Mouse (Mus musculus): ENCODE data around the gene 5730522E02Rik. TPM values are rescaled to one million over a fixed set of nuclear protein-coding genes. Genes with fewer than 3 reads are reported as not detected.

The 5730522E02Rik gene
- polyA plus RNA-seq, 1 experiment: 0.25 TPM

GRCm38 (mm10) chr11:25838451-25838850, 372.1 kb downstream of the 5730522E02Rik start:
- Histone ChIP-seq H3K27ac (ENCODE audit: control insufficient read depth, insufficient read depth, low read depth, low read length) (no peak overlapping the region), H3K4me3 (ENCODE audit: control insufficient read depth, low read depth, low read length) (no peak overlapping the region), H3K36me3 (ENCODE audit: control insufficient read depth, insufficient read depth, low read length) (no peaks in the 10 kb centered on the region), H3K4me1 (ENCODE audit: control insufficient read depth, insufficient read depth, low read length) (no peaks in the 10 kb centered on the region), H3K27me3 (ENCODE audit: control insufficient read depth, insufficient read depth, low read length) (no peaks in the 10 kb centered on the region)
- no peak for TF ChIP-seq POLR2A (IDR thresholded peaks at IDR 0.05; ENCODE audit: control insufficient read depth, low read depth, low read length)
- TF ChIP-seq CTCF (IDR thresholded peaks at IDR 0.05; ENCODE audit: control insufficient read depth, insufficient read depth, insufficient replicate concordance, low read depth, low read length): no peak

- H3K27me3 ChIP-seq (ENCODE audit: control insufficient read depth, insufficient read depth, low read length): no peaks in the 10 kb centered on the region
- TF ChIP-seq CTCF (IDR thresholded peaks at IDR 0.05; ENCODE audit: control insufficient read depth, insufficient read depth, insufficient replicate concordance, low read depth, low read length) (no peak), POLR2A (IDR thresholded peaks at IDR 0.05; ENCODE audit: control insufficient read depth, low read depth, low read length) (no peak)
- no peaks in the 10 kb centered on the region for H3K36me3 ChIP-seq (ENCODE audit: control insufficient read depth, insufficient read depth, low read length)
- H3K4me3 ChIP-seq (ENCODE audit: control insufficient read depth, low read depth, low read length): no peak overlapping the region
- no peaks in the 10 kb centered on the region for H3K4me1 ChIP-seq (ENCODE audit: control insufficient read depth, insufficient read depth, low read length)
- H3K27ac ChIP-seq (ENCODE audit: control insufficient read depth, insufficient read depth, low read depth, low read length): no peak overlapping the region
Measured at GRCm38 (mm10) chr11:25819789-25820188, 390.8 kb downstream of the 5730522E02Rik start.

- Histone ChIP-seq H3K4me3 (ENCODE audit: control insufficient read depth, low read depth, low read length) (no peak overlapping the region), H3K36me3 (ENCODE audit: control insufficient read depth, insufficient read depth, low read length) (no peaks in the 10 kb centered on the region), H3K4me1 (ENCODE audit: control insufficient read depth, insufficient read depth, low read length) (no peaks in the 10 kb centered on the region), H3K27ac (ENCODE audit: control insufficient read depth, insufficient read depth, low read depth, low read length) (no peak overlapping the region), H3K27me3 (ENCODE audit: control insufficient read depth, insufficient read depth, low read length) (no peaks in the 10 kb centered on the region)
- TF ChIP-seq POLR2A (IDR thresholded peaks at IDR 0.05; ENCODE audit: control insufficient read depth, low read depth, low read length) (no peak), CTCF (IDR thresholded peaks at IDR 0.05; ENCODE audit: control insufficient read depth, insufficient read depth, insufficient replicate concordance, low read depth, low read length) (no peak)
Measured at GRCm38 (mm10) chr11:25813446-25813845, 397.1 kb downstream of the 5730522E02Rik start.

- no peak overlapping the region for H3K4me3 ChIP-seq (ENCODE audit: control insufficient read depth, low read depth, low read length)
- no peaks in the 10 kb centered on the region for H3K4me1 ChIP-seq (ENCODE audit: control insufficient read depth, insufficient read depth, low read length)
- no peak overlapping the region for H3K27ac ChIP-seq (ENCODE audit: control insufficient read depth, insufficient read depth, low read depth, low read length)
- no peaks in the 10 kb centered on the region for H3K27me3 ChIP-seq (ENCODE audit: control insufficient read depth, insufficient read depth, low read length)
- no peak for TF ChIP-seq CTCF (IDR thresholded peaks at IDR 0.05; ENCODE audit: control insufficient read depth, insufficient read depth, insufficient replicate concordance, low read depth, low read length)
- no peak for TF ChIP-seq POLR2A (IDR thresholded peaks at IDR 0.05; ENCODE audit: control insufficient read depth, low read depth, low read length)
- no peaks in the 10 kb centered on the region for H3K36me3 ChIP-seq (ENCODE audit: control insufficient read depth, insufficient read depth, low read length)
Measured at GRCm38 (mm10) chr11:25787691-25788090, 422.9 kb downstream of the 5730522E02Rik start.

- no peaks in the 10 kb centered on the region for H3K36me3 ChIP-seq (ENCODE audit: control insufficient read depth, insufficient read depth, low read length)
- H3K4me1 ChIP-seq (ENCODE audit: control insufficient read depth, insufficient read depth, low read length): no peaks in the 10 kb centered on the region
- no peak overlapping the region for H3K4me3 ChIP-seq (ENCODE audit: control insufficient read depth, low read depth, low read length)
- TF ChIP-seq POLR2A (IDR thresholded peaks at IDR 0.05; ENCODE audit: control insufficient read depth, low read depth, low read length): no peak
- no peak for TF ChIP-seq CTCF (IDR thresholded peaks at IDR 0.05; ENCODE audit: control insufficient read depth, insufficient read depth, insufficient replicate concordance, low read depth, low read length)
- no peak overlapping the region for H3K27ac ChIP-seq (ENCODE audit: control insufficient read depth, insufficient read depth, low read depth, low read length)
- H3K27me3 ChIP-seq (ENCODE audit: control insufficient read depth, insufficient read depth, low read length): no peaks in the 10 kb centered on the region
Measured at GRCm38 (mm10) chr11:25772231-25772630, 438.3 kb downstream of the 5730522E02Rik start.

- no peaks in the 10 kb centered on the region for H3K36me3 ChIP-seq (ENCODE audit: control insufficient read depth, insufficient read depth, low read length)
- H3K4me3 ChIP-seq (ENCODE audit: control insufficient read depth, low read depth, low read length): no peak overlapping the region
- H3K27me3 ChIP-seq (ENCODE audit: control insufficient read depth, insufficient read depth, low read length): no peaks in the 10 kb centered on the region
- no peak for TF ChIP-seq CTCF (IDR thresholded peaks at IDR 0.05; ENCODE audit: control insufficient read depth, insufficient read depth, insufficient replicate concordance, low read depth, low read length)
- no peak for TF ChIP-seq POLR2A (IDR thresholded peaks at IDR 0.05; ENCODE audit: control insufficient read depth, low read depth, low read length)
- H3K4me1 ChIP-seq (ENCODE audit: control insufficient read depth, insufficient read depth, low read length): no peaks in the 10 kb centered on the region
- no peak overlapping the region for H3K27ac ChIP-seq (ENCODE audit: control insufficient read depth, insufficient read depth, low read depth, low read length)
Measured at GRCm38 (mm10) chr11:25770991-25771568, 439.5 kb downstream of the 5730522E02Rik start.

GRCm38 (mm10) chr11:25767584-25768333, 442.8 kb downstream of the 5730522E02Rik start:
- no peaks in the 10 kb centered on the region for H3K36me3 ChIP-seq (ENCODE audit: control insufficient read depth, insufficient read depth, low read length)
- no peaks in the 10 kb centered on the region for H3K4me1 ChIP-seq (ENCODE audit: control insufficient read depth, insufficient read depth, low read length)
- no peak overlapping the region for H3K27ac ChIP-seq (ENCODE audit: control insufficient read depth, insufficient read depth, low read depth, low read length)
- no peak overlapping the region for H3K4me3 ChIP-seq (ENCODE audit: control insufficient read depth, low read depth, low read length)
- H3K27me3 ChIP-seq (ENCODE audit: control insufficient read depth, insufficient read depth, low read length): no peaks in the 10 kb centered on the region
- TF ChIP-seq POLR2A (IDR thresholded peaks at IDR 0.05; ENCODE audit: control insufficient read depth, low read depth, low read length) (no peak), CTCF (IDR thresholded peaks at IDR 0.05; ENCODE audit: control insufficient read depth, insufficient read depth, insufficient replicate concordance, low read depth, low read length) (no peak)
